Mouse (Mus musculus) liver, embryonic 13.5 days (tissue): Measurements from ENCODE around the gene Elovl6. TPM values are rescaled to one million over a fixed set of nuclear protein-coding genes. Genes with fewer than 3 reads are reported as not detected.

Source experiments
- ATAC-seq: fragments of 200-750 bp; cut with Nextera tagmentation; 2 replicates; pipeline ENCODE4 v1.8.0; 2017; ENCODE audit warnings: low read depth, mild to moderate bottlenecking, moderate number of reproducible peaks, moderate library complexity
- DNase-seq: peaks from one replicate; pipeline ENCODE4 v3.0.0; 2022
- H3K27ac ChIP-seq: fragments of 300-500 bp; sonication (generic); 2 replicates; pipeline ENCODE4 v1.5.1; 2015; ENCODE audit warnings: moderate library complexity, mild to moderate bottlenecking, inconsistent platforms
- H3K27me3 ChIP-seq: fragments of 300-500 bp; sonication (generic); 2 replicates; pipeline ENCODE4 v1.6.1; 2015; ENCODE audit warnings: mild to moderate bottlenecking, inconsistent platforms
- H3K36me3 ChIP-seq: fragments of 300-500 bp; sonication (generic); 2 replicates; pipeline ENCODE4 v1.6.1; 2015; ENCODE audit warnings: mild to moderate bottlenecking, inconsistent platforms
- H3K4me1 ChIP-seq: fragments of 300-500 bp; sonication (generic); replicated peaks from 2 replicates; pipeline ENCODE4 v1.6.1; 2015; ENCODE audit warnings: inconsistent platforms
- H3K4me2 ChIP-seq: fragments of 300-500 bp; sonication (generic); 2 replicates; pipeline ENCODE4 v1.6.1; 2015; ENCODE audit warnings: inconsistent platforms, mild to moderate bottlenecking, moderate library complexity
- H3K4me3 ChIP-seq: fragments of 300-500 bp; sonication (generic); replicated peaks from 2 replicates; pipeline ENCODE4 v1.5.1; 2015; ENCODE audit warnings: mild to moderate bottlenecking, inconsistent platforms
- H3K9ac ChIP-seq: fragments of 300-500 bp; sonication (generic); 2 replicates; pipeline ENCODE4 v1.6.1; 2015; ENCODE audit warnings: mild to moderate bottlenecking, inconsistent platforms
- H3K9me3 ChIP-seq: fragments of 300-500 bp; sonication (generic); replicated peaks from 2 replicates; pipeline ENCODE4 v1.6.1; 2016; ENCODE audit warnings: inconsistent platforms
- WGBS: fragments of 180-500 bp; shearing (Covaris S2); methylation state at CpG from one replicate; pipeline ENCODE4 v1.1.7; 2015; ENCODE audit not compliant: insufficient replicate concordance; 5-methylcytosine and 5-hydroxymethylcytosine counted together
- polyA plus RNA-seq: library from polyadenylated mRNA; unstranded; fragments of >200 nt; fragmentation: Nextera tagmentation; extraction: Ambion mirVana; gene quantifications from 2 replicates; pipeline ENCODE4 v1.2.1, GENCODE M21; 2015

Elovl6 gene
- polyA plus RNA-seq, 1 experiment from 2014 or later = 10.4 TPM

GRCm38 (mm10) chr3:129631018-129631417 is 98.9 kb downstream of the Elovl6 start:
- no peak overlapping the region for H3K27ac ChIP-seq
- WGBS = 67% methylated on average over 1 of the region's 1 CpGs
- H3K27me3 ChIP-seq = no peaks in the 10 kb centered on the region
- ATAC-seq = no peak
- H3K36me3 ChIP-seq = peaks cover 16% of the 10 kb centered on the region; the same call in 1 of the 2 replicates
- no peak overlapping the region for H3K4me3 ChIP-seq
- H3K4me1 ChIP-seq = peaks cover 9% of the 10 kb centered on the region
- H3K9me3 ChIP-seq = no peaks in the 10 kb centered on the region
- H3K9ac ChIP-seq = no peak overlapping the region
- DNase-seq = no peak
- H3K4me2 ChIP-seq = no peak overlapping the region

- H3K27me3 ChIP-seq = no peaks in the 10 kb centered on the region
- H3K27ac ChIP-seq = no peak overlapping the region
- DNase-seq (no peak), ATAC-seq (peak; percentile 58; the same call in 1 of the 2 replicates)
- no peak overlapping the region for H3K4me2 ChIP-seq
- H3K4me1 ChIP-seq = peaks cover 9% of the 10 kb centered on the region
- peaks cover 16% of the 10 kb centered on the region; the same call in 1 of the 2 replicates for H3K36me3 ChIP-seq
- no peak overlapping the region for H3K9ac ChIP-seq
- no peak overlapping the region for H3K4me3 ChIP-seq
- WGBS = 38% methylated on average over 5 of the region's 5 CpGs
- no peaks in the 10 kb centered on the region for H3K9me3 ChIP-seq
Measured at GRCm38 (mm10) chr3:129631857-129632256, 99.7 kb downstream of the Elovl6 start.

- ATAC-seq = peak; percentile 80; the same call in 1 of the 2 replicates
Measured at GRCm38 (mm10) chr3:129633518-129633917, 101.4 kb downstream of the Elovl6 start.

GRCm38 (mm10) chr3:129634260-129634901 is 102.2 kb downstream of the Elovl6 start:
- Histone ChIP-seq H3K4me1 (peaks cover 9% of the 10 kb centered on the region), H3K4me2 (no peak overlapping the region), H3K9ac (no peak overlapping the region), H3K27ac (no peak overlapping the region), H3K9me3 (no peaks in the 10 kb centered on the region), H3K36me3 (peaks cover 12% of the 10 kb centered on the region; the same call in 1 of the 2 replicates), H3K27me3 (no peaks in the 10 kb centered on the region), H3K4me3 (no peak overlapping the region)
- DNase-seq (no peak), ATAC-seq (no peak)
- WGBS = 74% methylated on average over 11 of the region's 11 CpGs

More at GRCm38 (mm10) chr3:129633518-129633917, 101.4 kb downstream of the Elovl6 start:
- Histone ChIP-seq H3K27me3 (no peaks in the 10 kb centered on the region), H3K4me2 (no peak overlapping the region), H3K4me3 (no peak overlapping the region), H3K36me3 (peaks cover 14% of the 10 kb centered on the region; the same call in 1 of the 2 replicates), H3K4me1 (peaks cover 9% of the 10 kb centered on the region), H3K9me3 (no peaks in the 10 kb centered on the region), H3K27ac (no peak overlapping the region), H3K9ac (no peak overlapping the region)
- peak; percentile 22 for DNase-seq
- WGBS = 13% methylated on average over 8 of the region's 8 CpGs

GRCm38 (mm10) chr3:129637446-129637845 is 105.3 kb downstream of the Elovl6 start:
- peaks cover 9% of the 10 kb centered on the region for H3K4me1 ChIP-seq
- no peaks in the 10 kb centered on the region for H3K27me3 ChIP-seq
- H3K36me3 ChIP-seq = peaks cover 6% of the 10 kb centered on the region; the same call in 1 of the 2 replicates
- H3K4me3 ChIP-seq = no peak overlapping the region
- no peak for DNase-seq
- H3K27ac ChIP-seq = no peak overlapping the region
- H3K9ac ChIP-seq = no peak overlapping the region
- no peaks in the 10 kb centered on the region for H3K9me3 ChIP-seq
- WGBS = 81% methylated on average over 6 of the region's 6 CpGs
- no peak for ATAC-seq
- H3K4me2 ChIP-seq = no peak overlapping the region

- no peak overlapping the region for H3K4me3 ChIP-seq
- H3K4me1 ChIP-seq = no peaks in the 10 kb centered on the region
Measured at GRCm38 (mm10) chr3:129639701-129640100, 107.5 kb downstream of the Elovl6 start.

GRCm38 (mm10) chr3:129640211-129641000 is 108.3 kb downstream of the Elovl6 start:
- H3K27me3 ChIP-seq = no peaks in the 10 kb centered on the region
- H3K9me3 ChIP-seq = no peaks in the 10 kb centered on the region
- H3K4me1 ChIP-seq = no peaks in the 10 kb centered on the region
- H3K4me2 ChIP-seq = no peak overlapping the region
- no peaks in the 10 kb centered on the region for H3K36me3 ChIP-seq
- H3K9ac ChIP-seq = no peak overlapping the region
- DNase-seq (no peak), ATAC-seq (no peak)
- WGBS = 70% methylated on average over 10 of the region's 10 CpGs
- no peak overlapping the region for H3K4me3 ChIP-seq
- no peak overlapping the region for H3K27ac ChIP-seq

More at GRCm38 (mm10) chr3:129639701-129640100, 107.5 kb downstream of the Elovl6 start:
- ATAC-seq = no peak
- no peak for DNase-seq
- Histone ChIP-seq H3K9me3 (no peaks in the 10 kb centered on the region), H3K27me3 (no peaks in the 10 kb centered on the region), H3K4me2 (no peak overlapping the region), H3K9ac (no peak overlapping the region), H3K27ac (no peak overlapping the region), H3K36me3 (no peaks in the 10 kb centered on the region)
- WGBS = 54% methylated on average over 5 of the region's 5 CpGs

- Histone ChIP-seq H3K4me2 (no peak overlapping the region), H3K27me3 (no peaks in the 10 kb centered on the region), H3K36me3 (no peaks in the 10 kb centered on the region), H3K4me1 (no peaks in the 10 kb centered on the region), H3K9ac (no peak overlapping the region), H3K27ac (no peak overlapping the region), H3K4me3 (no peak overlapping the region), H3K9me3 (no peaks in the 10 kb centered on the region)
- ATAC-seq (no peak), DNase-seq (no peak)
- WGBS = 72% methylated on average over 7 of the region's 7 CpGs
Measured at GRCm38 (mm10) chr3:129641621-129642020, 109.5 kb downstream of the Elovl6 start.

GRCm38 (mm10) chr3:129645409-129645808 is 113.3 kb downstream of the Elovl6 start:
- DNase-seq = no peak
- Histone ChIP-seq H3K4me3 (no peak overlapping the region), H3K4me2 (no peak overlapping the region), H3K9ac (no peak overlapping the region), H3K36me3 (no peaks in the 10 kb centered on the region), H3K4me1 (no peaks in the 10 kb centered on the region), H3K27me3 (no peaks in the 10 kb centered on the region), H3K9me3 (no peaks in the 10 kb centered on the region), H3K27ac (no peak overlapping the region)
- 47% methylated on average over 3 of the region's 3 CpGs for WGBS
- ATAC-seq = no peak

GRCm38 (mm10) chr3:129646781-129647180 is 114.6 kb downstream of the Elovl6 start:
- Histone ChIP-seq H3K4me3 (no peak overlapping the region), H3K36me3 (no peaks in the 10 kb centered on the region), H3K9ac (no peak overlapping the region), H3K9me3 (no peaks in the 10 kb centered on the region), H3K4me2 (no peak overlapping the region), H3K4me1 (no peaks in the 10 kb centered on the region), H3K27me3 (no peaks in the 10 kb centered on the region), H3K27ac (no peak overlapping the region)
- ATAC-seq (no peak), DNase-seq (no peak)
- WGBS = 64% methylated on average over 5 of the region's 5 CpGs

- no peak overlapping the region for H3K9ac ChIP-seq
- no peak for DNase-seq
- no peak overlapping the region for H3K4me3 ChIP-seq
- H3K36me3 ChIP-seq = no peaks in the 10 kb centered on the region
- 81% methylated on average over 10 of the region's 10 CpGs for WGBS
- ATAC-seq = no peak
- no peak overlapping the region for H3K27ac ChIP-seq
- H3K27me3 ChIP-seq = no peaks in the 10 kb centered on the region
- no peaks in the 10 kb centered on the region for H3K9me3 ChIP-seq
- no peaks in the 10 kb centered on the region for H3K4me1 ChIP-seq
- H3K4me2 ChIP-seq = no peak overlapping the region
Measured at GRCm38 (mm10) chr3:129647312-129647711, 115.2 kb downstream of the Elovl6 start.
